ENCODE assay signal across 8 mouse cellular contexts in genomic region chrX:10718838-10719539, GRCm38 (mm10). TPM values are rescaled to one million over a fixed set of nuclear protein-coding genes. Genes with fewer than 3 reads are reported as not detected.
A peak's percentile ranks its signal among the peaks of the same experiment; 100 is the strongest.
DNase-seq lines count a peak whose midpoint lies in the region; ATAC-seq and TF ChIP-seq lines count a peak whose summit lies in the region.

No protein-coding gene starts in this region.

- peak overlapping the region; percentile 79 for H3K27ac ChIP-seq in bone marrow macrophage, adult 2 months (ENCODE audit: insufficient read depth, low read depth, low read length)
- peak overlapping the region; percentile 89 for H3K27ac ChIP-seq in forebrain, embryonic 10.5 days
- H3K27ac ChIP-seq in neural tube, embryonic 14.5 days (ENCODE audit: low read depth, low read length) = peak overlapping the region; percentile 82

- DNase-seq in CD4-positive helper T cell, adult 2 months (ENCODE audit: low read depth, low spot score) = peak; percentile 74
- peak; percentile 35 for DNase-seq in forebrain, embryonic 10.5 days (ENCODE audit: extremely low spot score, low spot score)
- DNase-seq in heart, postnatal 10 days = peak; percentile 63 to 67
- DNase-seq in kidney, postnatal 4 days = peak; percentile 62 to 77
- peak; percentile 51 for DNase-seq in lung, adult 2 months
- peak; percentile 59 for DNase-seq in testis, postnatal 10 days (ENCODE audit: low spot score)

- intact Hi-C loops in heart, postnatal 10 days (cut with DNase I) = loop anchor here (5.0 to 10.0 kb wide), 2 partner anchors 106 to 138 kb away; no protein-coding TSS in a partner anchor

- ATAC-seq in neural tube, embryonic 14.5 days (ENCODE audit: low read depth) = peak; percentile 74; the same call in 1 of the 2 replicates

- whole genome bisulfite sequencing in forebrain, embryonic 10.5 days = 17% methylated on average over 22 of the region's 22 CpGs
- 20% methylated on average over 22 of the region's 22 CpGs for WGBS in lung, adult 2 months
- 15% methylated on average over 22 of the region's 22 CpGs for WGBS in neural tube, embryonic 14.5 days

- peaks cover 12% of the 10 kb centered on the region for H3K4me1 ChIP-seq in bone marrow macrophage, adult 2 months (ENCODE audit: control insufficient read depth, insufficient read depth, low read length)
- peaks cover 40% of the 10 kb centered on the region for H3K4me1 ChIP-seq in forebrain, embryonic 10.5 days
- peaks cover 5% of the 10 kb centered on the region; the same call in 1 of the 2 replicates for H3K4me1 ChIP-seq in lung, adult 2 months (ENCODE audit: control insufficient read depth, insufficient read depth, low read length)
- H3K4me1 ChIP-seq in neural tube, embryonic 14.5 days (ENCODE audit: control insufficient read depth, insufficient read depth, low read length) = peaks cover 3% of the 10 kb centered on the region; the same call in 1 of the 2 replicates

- no peaks in the 10 kb centered on the region for H3K9me3 ChIP-seq in forebrain, embryonic 10.5 days
- H3K9me3 ChIP-seq in neural tube, embryonic 14.5 days (ENCODE audit: control insufficient read depth, low read length) = no peaks in the 10 kb centered on the region

- peak overlapping the region; percentile 99 for H3K4me3 ChIP-seq in bone marrow macrophage, adult 2 months (ENCODE audit: insufficient read depth, low read length)
- peak overlapping the region; percentile 62 for H3K4me3 ChIP-seq in forebrain, embryonic 10.5 days
- H3K4me3 ChIP-seq in lung, adult 2 months (replicated peaks; ENCODE audit: extremely low read depth, low read depth, low read length) = peak overlapping the region; percentile 98
- H3K4me3 ChIP-seq in neural tube, embryonic 14.5 days (ENCODE audit: low read depth, low read length) = peak overlapping the region; percentile 51

- no peaks in the 10 kb centered on the region for H3K36me3 ChIP-seq in forebrain, embryonic 10.5 days (replicated peaks)
- H3K36me3 ChIP-seq in neural tube, embryonic 14.5 days (ENCODE audit: control insufficient read depth, insufficient read depth, low read length) = no peaks in the 10 kb centered on the region

- H3K9ac ChIP-seq in neural tube, embryonic 14.5 days (replicated peaks; ENCODE audit: low read depth, low read length) = peak overlapping the region; percentile 71

- no peak for TF ChIP-seq POLR2A in bone marrow macrophage, adult 2 months (IDR thresholded peaks at IDR 0.05; ENCODE audit: borderline replicate concordance, low read depth, low read length)
- TF ChIP-seq POLR2A in lung, adult 2 months (IDR thresholded peaks at IDR 0.05; ENCODE audit: borderline replicate concordance, extremely low read depth, low read depth, low read length) = 0 out of 2 replicates have a peak, but pooled peaks have one; percentile 27

- no peak for TF ChIP-seq CTCF in bone marrow macrophage, adult 2 months (IDR thresholded peaks at IDR 0.05; ENCODE audit: low read depth, low read length)
- peak; percentile 23; the same call in 1 of the 2 replicates for TF ChIP-seq CTCF in lung, adult 2 months (IDR thresholded peaks at IDR 0.05; ENCODE audit: insufficient read depth, low read length)

- peak overlapping the region; percentile 52 for H3K4me2 ChIP-seq in neural tube, embryonic 14.5 days (ENCODE audit: low read depth, low read length)

- peaks cover 23% of the 10 kb centered on the region for H3K27me3 ChIP-seq in forebrain, embryonic 10.5 days (ENCODE audit: poor library complexity, severe bottlenecking)
- no peaks in the 10 kb centered on the region for H3K27me3 ChIP-seq in neural tube, embryonic 14.5 days (ENCODE audit: control insufficient read depth, insufficient read depth, low read length)

RNA-seq across cellular contexts. Expression of gene Mid1ip1, which starts 4.2 kb away (rescaled TPM):
- 68.9 and 69.5 TPM in 2 replicates for polyA plus RNA-seq in bone marrow macrophage, adult 2 months (2012; ENCODE audit: insufficient read depth, insufficient read length, missing spikeins)
- polyA plus RNA-seq in forebrain, embryonic 10.5 days (2016; fragmentation: Nextera tagmentation; extraction: Ambion mirVana) = 43.0 and 47.8 TPM in 2 replicates
- total RNA-seq in heart, postnatal 10 days (2021) = 10 to 100 TPM; 25.5 to 38.5 TPM
- polyA plus RNA-seq in lung, adult 2 months (2012; rRNA removed) = 159 and 194 TPM in 2 replicates
- 73.4 and 80.9 TPM in 2 replicates for polyA plus RNA-seq in neural tube, embryonic 14.5 days (2014; fragmentation: Nextera tagmentation; extraction: Ambion mirVana)

Comparison
In these comparisons a context has a peak if more than half of its experiments do, and no peak if none do; other contexts are left out.
1. Peak in every context shown above with its lines: DNase-seq, ATAC-seq, H3K4me3 ChIP-seq and H3K27ac ChIP-seq.